Mouse (Mus musculus): ENCODE measurements around the gene Mbnl3.

The Mbnl3 gene

GRCm38 (mm10) chrX:51206432-51206831 lies at the start of gene Mbnl3:
TSS of gene Mbnl3 (minus strand) at chrX:51206532.
- WGBS = 31% methylated on average over 11 of the region's 11 CpGs

GRCm38 (mm10) chrX:51205548-51206324 lies 596 bp downstream of the Mbnl3 start:
- WGBS = under 1% methylated on average over 60 of the region's 79 CpGs

- 3% methylated on average over 62 of the region's 67 CpGs for WGBS
These were observed 1.4 kb downstream of the Mbnl3 start for GRCm38 (mm10) chrX:51204626-51205547.

- 76% methylated on average over 2 of the region's 2 CpGs for WGBS
These were observed 34.4 kb downstream of the Mbnl3 start for GRCm38 (mm10) chrX:51171914-51172313.

- 75% methylated on average over 6 of the region's 6 CpGs for WGBS
These were observed 34.9 kb downstream of the Mbnl3 start for GRCm38 (mm10) chrX:51171413-51171812.

GRCm38 (mm10) chrX:51170404-51170803 lies 35.9 kb downstream of the Mbnl3 start:
- 82% methylated on average over 1 of the region's 1 CpGs for WGBS

GRCm38 (mm10) chrX:51169476-51170045 lies 36.8 kb downstream of the Mbnl3 start:
- WGBS = 78% methylated on average over 5 of the region's 5 CpGs

GRCm38 (mm10) chrX:51167976-51168375 lies 38.4 kb downstream of the Mbnl3 start:
- WGBS = 91% methylated on average over 3 of the region's 3 CpGs

GRCm38 (mm10) chrX:51164766-51165165 lies 41.6 kb downstream of the Mbnl3 start:
- 56% methylated on average over 5 of the region's 5 CpGs for WGBS

GRCm38 (mm10) chrX:51148436-51148835 lies 57.9 kb downstream of the Mbnl3 start:
- WGBS = 79% methylated on average over 4 of the region's 4 CpGs

- 10% methylated on average over 4 of the region's 4 CpGs for WGBS
These were observed 60.0 kb downstream of the Mbnl3 start for GRCm38 (mm10) chrX:51146351-51146750.

GRCm38 (mm10) chrX:51140055-51140454 lies 66.3 kb downstream of the Mbnl3 start:
- 64% methylated on average over 3 of the region's 3 CpGs for WGBS

GRCm38 (mm10) chrX:51131325-51131724 lies 75.0 kb downstream of the Mbnl3 start:
- 49% methylated on average over 3 of the region's 3 CpGs for WGBS

GRCm38 (mm10) chrX:51102748-51103147 lies 103.6 kb downstream of the Mbnl3 start:
- WGBS = 78% methylated on average over 4 of the region's 4 CpGs

- 65% methylated on average over 6 of the region's 6 CpGs for WGBS
These were observed 121.4 kb downstream of the Mbnl3 start for GRCm38 (mm10) chrX:51084972-51085371.

- WGBS = 42% methylated on average over 1 of the region's 1 CpGs
These were observed 122.1 kb downstream of the Mbnl3 start for GRCm38 (mm10) chrX:51084211-51084610.

- WGBS = 33% methylated on average over 3 of the region's 3 CpGs
These were observed 129.6 kb downstream of the Mbnl3 start for GRCm38 (mm10) chrX:51076744-51077143.

Measured in cerebral cortex, adult 2 months (tissue).